Mouse (Mus musculus) midbrain, postnatal 0 days (tissue): ENCODE data around the gene Slc25a13. TPM values are rescaled to one million over a fixed set of nuclear protein-coding genes. Genes with fewer than 3 reads are reported as not detected.
A peak's percentile ranks its signal among the peaks of the same experiment; 100 is the strongest.

ENCODE experiments used
- ATAC-seq: fragments of 200-750 bp; cut with Nextera tagmentation; 2 replicates; pipeline ENCODE4 v1.8.0; 2017; ENCODE audit warnings: moderate number of reproducible peaks, mild to moderate bottlenecking, moderate TSS enrichment, moderate library complexity; ENCODE audit not compliant: low FRiP score
- DNase-seq: peaks from one replicate; pipeline ENCODE4 v3.0.0-alpha.2; 2015; ENCODE audit warnings: low spot score
- H3K27ac ChIP-seq: fragments of 300-500 bp; sonication (generic); 2 replicates; pipeline ENCODE4 v1.5.1; 2014; ENCODE audit warnings: low read depth, mild to moderate bottlenecking, low read length, mixed read lengths
- H3K27me3 ChIP-seq: fragments of 300-500 bp; sonication (generic); 2 replicates; pipeline ENCODE4 v1.6.1; 2014; ENCODE audit warnings: low read length, control low read depth, mixed read lengths; ENCODE audit not compliant: insufficient read depth
- H3K36me3 ChIP-seq: fragments of 300-500 bp; sonication (generic); 2 replicates; pipeline ENCODE4 v1.6.1; 2014; ENCODE audit warnings: low read length, control low read depth, mixed read lengths; ENCODE audit not compliant: insufficient read depth
- H3K4me1 ChIP-seq: fragments of 300-500 bp; sonication (generic); 2 replicates; pipeline ENCODE4 v1.6.1; 2014; ENCODE audit warnings: mild to moderate bottlenecking, control low read depth, antibody characterized with exemption, low read length, mixed read lengths; ENCODE audit not compliant: insufficient read depth
- H3K4me2 ChIP-seq: fragments of 300-500 bp; sonication (generic); 2 replicates; pipeline ENCODE4 v1.6.1; 2014; ENCODE audit warnings: low read depth, mild to moderate bottlenecking, low read length, mixed read lengths; ENCODE audit not compliant: poor library complexity, severe bottlenecking
- H3K4me3 ChIP-seq: fragments of 300-500 bp; sonication (generic); 2 replicates; pipeline ENCODE4 v1.5.1; 2014; ENCODE audit warnings: low read depth, mild to moderate bottlenecking, low read length, moderate library complexity
- H3K9ac ChIP-seq: fragments of 300-500 bp; sonication (generic); replicated peaks from 2 replicates; pipeline ENCODE4 v1.6.1; 2014; ENCODE audit warnings: mild to moderate bottlenecking, low read length, moderate library complexity, mixed read lengths; ENCODE audit not compliant: poor library complexity, severe bottlenecking
- H3K9me3 ChIP-seq: fragments of 300-500 bp; sonication (generic); 2 replicates; pipeline ENCODE4 v1.6.1; 2016; ENCODE audit warnings: low read length, control low read depth
- CTCF ChIP-seq: IDR thresholded peaks from 2 replicates; pipeline ENCODE4 v1.5.1; 2016; ENCODE audit warnings: antibody characterized with exemption, mild to moderate bottlenecking
- WGBS: fragments of 180-500 bp; shearing (Covaris S2); extraction: QIAGEN DNeasy Blood & Tissue Kit; methylation state at CpG from one replicate; pipeline ENCODE4 v1.1.7; 2014; 5-methylcytosine and 5-hydroxymethylcytosine counted together
- polyA plus RNA-seq: library from polyadenylated mRNA; unstranded; fragments of >200 nt; fragmentation: Nextera tagmentation; extraction: Ambion mirVana; gene quantifications from 2 replicates; pipeline ENCODE4 v1.2.1, GENCODE M21; 2015
- total RNA-seq: library from RNA; depleted of rRNA; stranded (reverse); fragments of >200 nt; gene quantifications from 2 replicates; pipeline ENCODE4 v1.2.3, GENCODE M21; 2014

The Slc25a13 gene
- total and polyA plus RNA-seq, 2 experiments from 2014 or later, result 2.1 to 2.4 TPM

DNA sequence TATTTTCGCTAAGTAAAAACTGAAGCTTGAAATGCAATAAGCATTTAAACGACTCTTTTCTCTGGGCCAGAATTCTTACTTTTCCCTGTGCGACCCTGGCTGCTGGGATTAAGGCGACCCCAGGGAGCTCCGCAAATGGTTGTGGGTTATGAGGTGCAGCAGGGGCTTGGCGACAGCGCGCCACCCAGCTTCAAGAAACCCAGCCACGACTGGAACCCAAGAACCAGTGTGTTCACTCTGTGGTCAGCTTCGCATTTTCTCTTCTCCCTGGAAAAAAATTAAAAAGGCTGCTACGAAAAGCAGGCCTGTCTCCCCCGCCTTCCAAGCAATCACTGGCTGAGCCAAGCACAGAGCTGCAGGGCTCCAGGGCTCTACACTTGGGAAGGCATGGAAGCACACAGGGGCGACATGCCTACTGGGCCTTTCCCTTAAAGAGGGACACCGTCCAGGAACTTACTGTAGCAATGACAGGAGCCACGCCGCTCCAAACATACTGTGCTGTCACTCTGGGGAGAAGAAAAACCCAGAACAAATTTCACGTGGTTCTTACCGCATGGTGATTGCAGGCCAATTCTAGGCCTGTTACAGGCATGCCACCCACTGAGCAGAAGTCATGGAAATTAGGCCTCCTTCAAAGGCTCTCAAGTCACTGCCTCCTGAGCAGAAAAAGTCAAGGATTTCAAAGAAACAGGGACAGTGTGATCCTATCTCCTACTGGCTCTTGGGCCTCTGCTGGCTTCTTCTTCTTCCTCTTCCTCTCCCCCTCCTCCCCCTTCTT, 178.0 kb downstream of the Slc25a13 start:
- DNase-seq (peak; percentile 4), ATAC-seq (no peak)
- no peak overlapping the region for H3K4me2 ChIP-seq
- no peaks in the 10 kb centered on the region for H3K36me3 ChIP-seq
- H3K27ac ChIP-seq, result no peak overlapping the region
- no peak for TF ChIP-seq CTCF
- no peak overlapping the region for H3K9ac ChIP-seq
- WGBS, result 31% methylated on average over 18 of the region's 18 CpGs
- no peaks in the 10 kb centered on the region for H3K27me3 ChIP-seq
- H3K4me3 ChIP-seq, result no peak overlapping the region
- no peaks in the 10 kb centered on the region for H3K9me3 ChIP-seq
- no peaks in the 10 kb centered on the region for H3K4me1 ChIP-seq

GRCm38 (mm10) chr6:6027664-6028063, 189.3 kb downstream of the Slc25a13 start:
- H3K27me3 ChIP-seq, result no peaks in the 10 kb centered on the region
- H3K4me3 ChIP-seq, result no peak overlapping the region
- H3K4me1 ChIP-seq, result no peaks in the 10 kb centered on the region
- no peak overlapping the region for H3K9ac ChIP-seq
- H3K27ac ChIP-seq, result no peak overlapping the region
- TF ChIP-seq CTCF, result no peak
- no peaks in the 10 kb centered on the region for H3K36me3 ChIP-seq
- H3K4me2 ChIP-seq, result no peak overlapping the region
- 93% methylated on average over 6 of the region's 6 CpGs for WGBS
- ATAC-seq (no peak), DNase-seq (no peak)
- H3K9me3 ChIP-seq, result no peaks in the 10 kb centered on the region

DNA sequence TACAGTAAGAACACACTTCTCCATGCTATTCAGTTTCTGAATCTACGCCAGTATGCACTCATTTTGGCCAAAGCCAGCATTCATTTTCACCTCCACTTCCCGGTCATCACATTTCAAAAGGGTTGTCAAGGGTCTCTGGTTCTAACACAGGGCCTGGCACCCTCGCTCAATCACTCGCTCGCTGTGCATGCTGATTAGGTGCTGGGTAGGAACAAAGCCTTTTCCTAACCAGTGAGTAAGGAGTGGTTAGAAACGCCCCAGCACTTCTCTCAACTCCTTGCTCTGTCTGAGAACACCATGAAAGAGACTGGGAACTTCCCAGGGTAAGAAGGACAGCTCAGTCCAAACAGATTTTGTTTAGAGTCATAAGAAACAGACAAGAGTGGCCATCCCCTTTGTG, 193.0 kb downstream of the Slc25a13 start:
- DNase-seq, result no peak
- no peak for TF ChIP-seq CTCF
- Histone ChIP-seq H3K9me3 (no peaks in the 10 kb centered on the region), H3K36me3 (no peaks in the 10 kb centered on the region), H3K4me1 (no peaks in the 10 kb centered on the region), H3K9ac (no peak overlapping the region), H3K4me2 (no peak overlapping the region), H3K4me3 (no peak overlapping the region), H3K27me3 (no peaks in the 10 kb centered on the region), H3K27ac (no peak overlapping the region)
- no peak for ATAC-seq
- 47% methylated on average over 6 of the region's 6 CpGs for WGBS

DNA sequence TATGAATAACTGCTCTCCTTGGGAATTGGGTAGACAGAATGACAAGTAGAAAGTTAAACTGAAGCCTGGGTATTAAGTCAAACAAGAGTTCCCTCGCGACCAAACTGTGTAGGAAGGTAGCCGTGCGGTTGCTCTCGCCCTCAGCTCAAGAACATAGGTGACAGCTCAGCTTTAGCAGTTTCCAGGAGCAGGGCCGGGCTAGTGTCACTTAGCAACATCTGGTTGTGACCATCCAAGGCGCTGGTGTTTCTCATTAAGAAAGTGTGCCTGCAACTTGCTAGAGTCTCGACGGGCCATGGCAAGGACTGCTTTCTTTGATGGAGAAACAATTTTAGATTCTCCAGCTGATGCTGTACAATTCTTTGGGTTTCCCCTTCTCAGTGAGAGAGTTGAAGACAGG, 200.0 kb downstream of the Slc25a13 start:
- no peak for ATAC-seq
- no peak overlapping the region for H3K27ac ChIP-seq
- no peak overlapping the region for H3K4me2 ChIP-seq
- H3K9me3 ChIP-seq, result no peaks in the 10 kb centered on the region
- H3K4me1 ChIP-seq, result no peaks in the 10 kb centered on the region
- no peaks in the 10 kb centered on the region for H3K27me3 ChIP-seq
- WGBS, result 47% methylated on average over 9 of the region's 9 CpGs
- DNase-seq, result no peak
- no peaks in the 10 kb centered on the region for H3K36me3 ChIP-seq
- TF ChIP-seq CTCF, result no peak
- no peak overlapping the region for H3K4me3 ChIP-seq
- H3K9ac ChIP-seq, result no peak overlapping the region

DNA sequence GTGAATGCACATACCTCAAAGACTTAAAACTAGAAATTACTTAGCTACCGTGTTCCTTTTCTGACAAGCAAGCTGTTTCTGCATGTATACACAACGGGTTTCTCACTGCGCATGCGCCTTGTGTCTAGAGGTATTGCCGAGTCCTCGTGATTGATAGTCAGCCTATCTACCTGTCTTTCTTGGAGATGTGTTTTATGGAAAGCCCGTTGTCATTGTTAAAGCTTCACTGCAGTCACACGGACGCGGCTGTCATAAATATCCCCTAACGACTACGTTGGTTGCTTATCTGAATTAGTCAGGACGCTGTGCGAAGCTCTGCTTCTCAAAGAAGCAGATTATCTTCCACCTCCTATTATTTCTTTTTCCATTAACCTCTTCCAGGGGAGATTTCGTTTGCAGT, 201.4 kb downstream of the Slc25a13 start:
- peak overlapping the region; percentile 25 for H3K4me3 ChIP-seq
- ATAC-seq, result 0 out of 2 replicates have a peak, but pooled peaks have one; percentile 16

DNA sequence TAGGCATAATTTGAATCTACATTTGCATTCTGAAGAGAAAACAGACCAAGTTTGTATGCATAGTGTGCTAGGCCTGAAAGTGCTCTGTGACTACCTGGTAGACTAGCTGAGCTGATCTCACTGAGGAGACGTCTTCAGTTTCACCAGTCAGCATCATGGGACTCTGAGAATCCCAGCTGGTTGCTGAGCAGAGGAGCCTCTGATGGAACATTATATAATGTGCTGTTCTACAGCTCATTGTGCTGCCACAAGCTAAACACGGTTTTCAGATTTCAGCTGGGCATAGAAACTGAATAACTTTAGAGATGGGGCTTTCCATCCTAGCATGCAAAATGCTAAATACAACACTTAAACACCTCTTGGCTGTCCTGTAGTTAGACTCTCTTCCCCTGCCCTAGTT, 205.6 kb downstream of the Slc25a13 start:
- WGBS, result 79% methylated on average over 2 of the region's 2 CpGs
- no peak overlapping the region for H3K4me3 ChIP-seq
- ATAC-seq, result no peak
- no peaks in the 10 kb centered on the region for H3K4me1 ChIP-seq
- no peak overlapping the region for H3K9ac ChIP-seq
- H3K9me3 ChIP-seq, result no peaks in the 10 kb centered on the region
- 0 out of 2 replicates have a peak, but pooled peaks cover 3% of the 10 kb centered on the region for H3K27me3 ChIP-seq
- no peaks in the 10 kb centered on the region for H3K36me3 ChIP-seq
- H3K4me2 ChIP-seq, result no peak overlapping the region
- DNase-seq, result no peak
- no peak overlapping the region for H3K27ac ChIP-seq
- no peak for TF ChIP-seq CTCF

More for the DNA sequence above, 201.4 kb downstream of the Slc25a13 start:
- H3K27ac ChIP-seq, result no peak overlapping the region
- no peak for TF ChIP-seq CTCF
- H3K36me3 ChIP-seq, result no peaks in the 10 kb centered on the region
- H3K27me3 ChIP-seq, result no peaks in the 10 kb centered on the region
- H3K9me3 ChIP-seq, result no peaks in the 10 kb centered on the region
- 40% methylated on average over 15 of the region's 15 CpGs for WGBS
- H3K4me1 ChIP-seq, result no peaks in the 10 kb centered on the region
- peak overlapping the region; percentile 36 for H3K4me2 ChIP-seq
- 0 out of 2 replicates have a peak overlapping the region, but pooled peaks have one; percentile 13 for H3K9ac ChIP-seq
- DNase-seq, result peak; percentile 48
